Mouse (Mus musculus) midbrain, embryonic 15.5 days (tissue): Measurements from ENCODE around the gene Stk39. TPM values are rescaled to one million over a fixed set of nuclear protein-coding genes. Genes with fewer than 3 reads are reported as not detected.

Experiments used
- ATAC-seq: fragments of 200-750 bp; cut with Nextera tagmentation; replicated peaks from 2 replicates; pipeline ENCODE4 v1.8.0; 2017; ENCODE audit warnings: moderate TSS enrichment
- H3K27ac ChIP-seq: fragments of 300-500 bp; sonication (generic); 2 replicates; pipeline ENCODE4 v1.5.1; 2015; ENCODE audit warnings: mild to moderate bottlenecking, inconsistent platforms
- H3K27me3 ChIP-seq: fragments of 300-500 bp; sonication (generic); replicated peaks from 2 replicates; pipeline ENCODE4 v1.6.1; 2015; ENCODE audit warnings: inconsistent platforms
- H3K36me3 ChIP-seq: fragments of 300-500 bp; sonication (generic); replicated peaks from 2 replicates; pipeline ENCODE4 v1.6.1; 2015; ENCODE audit warnings: inconsistent platforms
- H3K4me1 ChIP-seq: fragments of 300-500 bp; sonication (generic); 2 replicates; pipeline ENCODE4 v1.6.1; 2015; ENCODE audit warnings: inconsistent platforms
- H3K4me2 ChIP-seq: fragments of 300-500 bp; sonication (generic); 2 replicates; pipeline ENCODE4 v1.6.1; 2015; ENCODE audit warnings: inconsistent platforms, mild to moderate bottlenecking, moderate library complexity
- H3K4me3 ChIP-seq: fragments of 300-500 bp; sonication (generic); 2 replicates; pipeline ENCODE4 v1.5.1; 2015; ENCODE audit warnings: mild to moderate bottlenecking, inconsistent platforms
- H3K9ac ChIP-seq: fragments of 300-500 bp; sonication (generic); 2 replicates; pipeline ENCODE4 v1.6.1; 2015; ENCODE audit warnings: mild to moderate bottlenecking, inconsistent platforms
- H3K9me3 ChIP-seq: fragments of 300-500 bp; sonication (generic); 2 replicates; pipeline ENCODE4 v1.6.1; 2016; ENCODE audit warnings: inconsistent platforms
- WGBS: fragments of 180-500 bp; shearing (Covaris S2); methylation state at CpG from one replicate; pipeline ENCODE4 v1.1.7; 2015; ENCODE audit warnings: mixed read lengths; 5-methylcytosine and 5-hydroxymethylcytosine counted together
- polyA plus RNA-seq: library from polyadenylated mRNA; unstranded; fragments of >200 nt; fragmentation: Nextera tagmentation; extraction: Ambion mirVana; gene quantifications from 2 replicates; pipeline ENCODE4 v1.2.1, GENCODE M21; 2015

Gene Stk39
- 22.7 and 24.6 TPM in 2 replicates for polyA plus RNA-seq

- H3K4me3 ChIP-seq: peak within 1 kb of the TSS; percentile 99
- peak; percentile 85 for ATAC-seq
- peaks cover 23% of the 10 kb centered on the region for H3K4me1 ChIP-seq
- peak within 1 kb of the TSS; percentile 89 for H3K4me2 ChIP-seq
- under 1% methylated on average over 82 of the region's 99 CpGs for WGBS
- peak within 1 kb of the TSS; percentile 91 for H3K9ac ChIP-seq
- no peaks in the 10 kb centered on the region for H3K9me3 ChIP-seq
- H3K36me3 ChIP-seq: no peaks in the 10 kb centered on the region
- peak within 1 kb of the TSS; percentile 94 for H3K27ac ChIP-seq
- H3K27me3 ChIP-seq: no peaks in the 10 kb centered on the region; the same call in 1 of the 2 replicates
Measured at GRCm38 (mm10) chr2:68471759-68472550, at the start of gene Stk39. Gene Stk39 (minus strand): TSS chr2:68472268.

- no peak overlapping the region for H3K9ac ChIP-seq
- no peak overlapping the region for H3K4me2 ChIP-seq
- H3K36me3 ChIP-seq: no peaks in the 10 kb centered on the region
- H3K4me1 ChIP-seq: no peaks in the 10 kb centered on the region
- H3K27me3 ChIP-seq: no peaks in the 10 kb centered on the region
- no peak overlapping the region for H3K27ac ChIP-seq
- H3K9me3 ChIP-seq: 0 out of 2 replicates have a peak, but pooled peaks cover 2% of the 10 kb centered on the region
- 71% methylated on average over 2 of the region's 2 CpGs for WGBS
- ATAC-seq: no peak
- no peak overlapping the region for H3K4me3 ChIP-seq
Measured at GRCm38 (mm10) chr2:68515409-68515808, 43.3 kb upstream of the Stk39 start.

- Histone ChIP-seq H3K4me2 (no peak overlapping the region), H3K27me3 (no peaks in the 10 kb centered on the region), H3K9me3 (no peaks in the 10 kb centered on the region), H3K9ac (no peak overlapping the region), H3K4me3 (no peak overlapping the region), H3K36me3 (no peaks in the 10 kb centered on the region), H3K4me1 (0 out of 2 replicates have a peak, but pooled peaks cover 8% of the 10 kb centered on the region), H3K27ac (no peak overlapping the region)
- ATAC-seq: peak; percentile 52; the same call in 1 of the 2 replicates
- 37% methylated on average over 2 of the region's 2 CpGs for WGBS
Measured at GRCm38 (mm10) chr2:68503202-68503601, 31.1 kb upstream of the Stk39 start.

- H3K4me2 ChIP-seq: no peak overlapping the region
- no peaks in the 10 kb centered on the region for H3K9me3 ChIP-seq
- H3K4me3 ChIP-seq: no peak overlapping the region
- no peaks in the 10 kb centered on the region for H3K36me3 ChIP-seq
- H3K4me1 ChIP-seq: 0 out of 2 replicates have a peak, but pooled peaks cover 8% of the 10 kb centered on the region
- ATAC-seq: peak; percentile 75
- H3K9ac ChIP-seq: no peak overlapping the region
- no peaks in the 10 kb centered on the region for H3K27me3 ChIP-seq
- no peak overlapping the region for H3K27ac ChIP-seq
- 28% methylated on average over 4 of the region's 4 CpGs for WGBS
Measured at GRCm38 (mm10) chr2:68502734-68503133, 30.7 kb upstream of the Stk39 start.

GRCm38 (mm10) chr2:68502236-68502635, 30.2 kb upstream of the Stk39 start:
- Histone ChIP-seq H3K36me3 (no peaks in the 10 kb centered on the region), H3K27ac (no peak overlapping the region)
- no peak for ATAC-seq

GRCm38 (mm10) chr2:68486275-68486674, 14.2 kb upstream of the Stk39 start:
- WGBS: 53% methylated on average over 4 of the region's 4 CpGs
- Histone ChIP-seq H3K36me3 (no peaks in the 10 kb centered on the region), H3K4me2 (no peak overlapping the region), H3K4me1 (no peaks in the 10 kb centered on the region), H3K27me3 (no peaks in the 10 kb centered on the region), H3K9me3 (no peaks in the 10 kb centered on the region), H3K9ac (no peak overlapping the region), H3K4me3 (no peak overlapping the region), H3K27ac (no peak overlapping the region)
- no peak for ATAC-seq

More at GRCm38 (mm10) chr2:68502236-68502635, 30.2 kb upstream of the Stk39 start:
- Histone ChIP-seq H3K27me3 (no peaks in the 10 kb centered on the region), H3K9ac (no peak overlapping the region), H3K4me3 (no peak overlapping the region), H3K4me2 (no peak overlapping the region), H3K9me3 (no peaks in the 10 kb centered on the region), H3K4me1 (0 out of 2 replicates have a peak, but pooled peaks cover 8% of the 10 kb centered on the region)
- 22% methylated on average over 2 of the region's 2 CpGs for WGBS

GRCm38 (mm10) chr2:68485141-68485540, 13.1 kb upstream of the Stk39 start:
- Histone ChIP-seq H3K36me3 (no peaks in the 10 kb centered on the region), H3K4me1 (no peaks in the 10 kb centered on the region), H3K9me3 (no peaks in the 10 kb centered on the region), H3K4me2 (no peak overlapping the region), H3K4me3 (no peak overlapping the region), H3K27ac (no peak overlapping the region), H3K9ac (no peak overlapping the region), H3K27me3 (no peaks in the 10 kb centered on the region)
- no peak for ATAC-seq
- WGBS: 57% methylated on average over 4 of the region's 4 CpGs

GRCm38 (mm10) chr2:68482896-68483295, 10.8 kb upstream of the Stk39 start:
- Histone ChIP-seq H3K9ac (no peak overlapping the region), H3K27ac (no peak overlapping the region), H3K4me1 (no peaks in the 10 kb centered on the region), H3K36me3 (no peaks in the 10 kb centered on the region), H3K27me3 (no peaks in the 10 kb centered on the region), H3K4me2 (no peak overlapping the region), H3K9me3 (no peaks in the 10 kb centered on the region), H3K4me3 (no peak overlapping the region)
- ATAC-seq: no peak
- WGBS: 90% methylated on average over 5 of the region's 5 CpGs

- 88% methylated on average over 10 of the region's 10 CpGs for WGBS
Measured at GRCm38 (mm10) chr2:68479823-68480222, 7.8 kb upstream of the Stk39 start.

GRCm38 (mm10) chr2:68472921-68473320, 853 bp upstream of the Stk39 start:
- Histone ChIP-seq H3K4me1 (peaks cover 23% of the 10 kb centered on the region), H3K27me3 (no peaks in the 10 kb centered on the region; the same call in 1 of the 2 replicates), H3K4me3 (no peak overlapping the region), H3K9ac (no peak overlapping the region), H3K9me3 (no peaks in the 10 kb centered on the region), H3K4me2 (peak overlapping the region; percentile 89; the same call in 1 of the 2 replicates), H3K27ac (no peak overlapping the region), H3K36me3 (no peaks in the 10 kb centered on the region)
- 37% methylated on average over 4 of the region's 4 CpGs for WGBS
- ATAC-seq: no peak

More at GRCm38 (mm10) chr2:68479823-68480222, 7.8 kb upstream of the Stk39 start:
- no peaks in the 10 kb centered on the region for H3K9me3 ChIP-seq
- ATAC-seq: no peak
- H3K4me2 ChIP-seq: no peak overlapping the region
- H3K4me1 ChIP-seq: no peaks in the 10 kb centered on the region
- no peak overlapping the region for H3K4me3 ChIP-seq
- no peaks in the 10 kb centered on the region for H3K36me3 ChIP-seq
- H3K9ac ChIP-seq: no peak overlapping the region
- no peaks in the 10 kb centered on the region for H3K27me3 ChIP-seq
- H3K27ac ChIP-seq: no peak overlapping the region

- Histone ChIP-seq H3K36me3 (no peaks in the 10 kb centered on the region), H3K27me3 (no peaks in the 10 kb centered on the region; the same call in 1 of the 2 replicates), H3K4me1 (peaks cover 23% of the 10 kb centered on the region), H3K9ac (peak overlapping the region; percentile 91; the same call in 1 of the 2 replicates), H3K4me3 (peak overlapping the region; percentile 99), H3K27ac (0 out of 2 replicates have a peak overlapping the region, but pooled peaks have one; percentile 94), H3K4me2 (peak overlapping the region; percentile 89), H3K9me3 (no peaks in the 10 kb centered on the region)
- WGBS: under 1% methylated on average over 5 of the region's 5 CpGs
- no peak for ATAC-seq
Measured at GRCm38 (mm10) chr2:68472551-68472910, 463 bp upstream of the Stk39 start.

GRCm38 (mm10) chr2:68470891-68471758, 943 bp downstream of the Stk39 start:
- Histone ChIP-seq H3K9me3 (no peaks in the 10 kb centered on the region), H3K4me3 (peak overlapping the region; percentile 99), H3K27ac (peak overlapping the region; percentile 94), H3K36me3 (no peaks in the 10 kb centered on the region), H3K9ac (peak overlapping the region; percentile 91), H3K27me3 (no peaks in the 10 kb centered on the region; the same call in 1 of the 2 replicates), H3K4me1 (peaks cover 23% of the 10 kb centered on the region), H3K4me2 (peak overlapping the region; percentile 89)
- ATAC-seq: peak; percentile 82
- under 1% methylated on average over 83 of the region's 87 CpGs for WGBS
